In genomic region chr5:13987123-13987522, GRCm38 (mm10) we compare ENCODE assay signal across 17 mouse cellular contexts. TPM values are rescaled to one million over a fixed set of nuclear protein-coding genes. Genes with fewer than 3 reads are reported as not detected.
"Had no signal": no experiment of that assay in that cellular context is flagged by ENCODE, and none has a peak within 500 bp of the region (broad histone marks: within the 10 kb centered on the region; RNA-seq: fewer than 3 reads in every experiment).

No protein-coding gene starts in this region.

- H3K4me2 ChIP-seq: liver, embryonic 13.5 days; midbrain, embryonic 11.5 days had no signal

- H3K4me1 ChIP-seq: liver, embryonic 13.5 days had no signal

- H3K9ac ChIP-seq: liver, embryonic 13.5 days had no signal

- DNase-seq: kidney, adult 2 months; kidney, postnatal 25 days; layer of hippocampus, adult 9-11 months; liver, embryonic 13.5 days; lung, postnatal 10 days; lung, postnatal 4 days; midbrain, embryonic 14.5 days; thymus, adult 2 months; thymus, postnatal 25 days had no signal

- H3K27ac ChIP-seq: kidney, postnatal 0 days; layer of hippocampus, adult 2 months; left cerebral cortex, adult 2 months; liver, embryonic 13.5 days; stomach, postnatal 0 days had no signal

- H3K4me3 ChIP-seq: layer of hippocampus, adult 2 months; left cerebral cortex, adult 2 months; liver, embryonic 13.5 days had no signal

- H3K36me3 ChIP-seq: liver, embryonic 13.5 days had no signal

- H3K9me3 ChIP-seq: liver, embryonic 13.5 days had no signal

- H3K27me3 ChIP-seq: liver, embryonic 13.5 days had no signal

RNA-seq across cellular contexts. Expression of gene Sema3e, which starts 38.0 kb away (rescaled TPM):
- total RNA-seq: megakaryocyte progenitor cell, adult 5-6 weeks; megakaryocyte-erythroid progenitor cell, adult 5-6 weeks had no signal
- polyA plus RNA-seq: liver, adult 2 months had no signal
